Mouse (Mus musculus) liver, embryonic 15.5 days (tissue): Measurements from ENCODE around the gene Ttc7. TPM values are rescaled to one million over a fixed set of nuclear protein-coding genes. Genes with fewer than 3 reads are reported as not detected.

Experiments
- ATAC-seq: fragments of 200-750 bp; cut with Nextera tagmentation; 2 replicates; pipeline ENCODE4 v1.8.0; 2017; ENCODE audit warnings: moderate number of reproducible peaks, mild to moderate bottlenecking, moderate library complexity; ENCODE audit not compliant: insufficient read depth
- H3K27ac ChIP-seq: fragments of 300-500 bp; sonication (generic); replicated peaks from 2 replicates; pipeline ENCODE4 v1.5.1; 2015; ENCODE audit warnings: mild to moderate bottlenecking, inconsistent platforms
- H3K27me3 ChIP-seq: fragments of 300-500 bp; sonication (generic); 2 replicates; pipeline ENCODE4 v1.6.1; 2015; ENCODE audit warnings: mild to moderate bottlenecking, inconsistent platforms
- H3K36me3 ChIP-seq: fragments of 300-500 bp; sonication (generic); replicated peaks from 2 replicates; pipeline ENCODE4 v1.6.1; 2015; ENCODE audit warnings: moderate library complexity, mild to moderate bottlenecking, inconsistent platforms
- H3K4me1 ChIP-seq: fragments of 300-500 bp; sonication (generic); replicated peaks from 2 replicates; pipeline ENCODE4 v1.6.1; 2015; ENCODE audit warnings: inconsistent platforms
- H3K4me2 ChIP-seq: fragments of 300-500 bp; sonication (generic); 2 replicates; pipeline ENCODE4 v1.6.1; 2015; ENCODE audit warnings: moderate library complexity, mild to moderate bottlenecking, inconsistent platforms
- H3K4me3 ChIP-seq: fragments of 300-500 bp; sonication (generic); replicated peaks from 2 replicates; pipeline ENCODE4 v1.5.1; 2015; ENCODE audit warnings: mild to moderate bottlenecking, inconsistent platforms
- H3K9ac ChIP-seq: fragments of 300-500 bp; sonication (generic); 2 replicates; pipeline ENCODE4 v1.6.1; 2015; ENCODE audit warnings: moderate library complexity, mild to moderate bottlenecking, inconsistent platforms
- H3K9me3 ChIP-seq: fragments of 300-500 bp; sonication (generic); replicated peaks from 2 replicates; pipeline ENCODE4 v1.6.1; 2016; ENCODE audit warnings: inconsistent platforms
- WGBS: fragments of 180-500 bp; shearing (Covaris S2); methylation state at CpG from one replicate; pipeline ENCODE4 v1.1.7; 2015; ENCODE audit warnings: mixed read lengths; ENCODE audit not compliant: insufficient replicate concordance; 5-methylcytosine and 5-hydroxymethylcytosine counted together
- polyA plus RNA-seq: library from polyadenylated mRNA; unstranded; fragments of >200 nt; fragmentation: Nextera tagmentation; extraction: Ambion mirVana; gene quantifications from 2 replicates; pipeline ENCODE4 v1.2.1, GENCODE M21; 2015

The Ttc7 gene
- 10.8 and 11.3 TPM in 2 replicates for polyA plus RNA-seq

DNA sequence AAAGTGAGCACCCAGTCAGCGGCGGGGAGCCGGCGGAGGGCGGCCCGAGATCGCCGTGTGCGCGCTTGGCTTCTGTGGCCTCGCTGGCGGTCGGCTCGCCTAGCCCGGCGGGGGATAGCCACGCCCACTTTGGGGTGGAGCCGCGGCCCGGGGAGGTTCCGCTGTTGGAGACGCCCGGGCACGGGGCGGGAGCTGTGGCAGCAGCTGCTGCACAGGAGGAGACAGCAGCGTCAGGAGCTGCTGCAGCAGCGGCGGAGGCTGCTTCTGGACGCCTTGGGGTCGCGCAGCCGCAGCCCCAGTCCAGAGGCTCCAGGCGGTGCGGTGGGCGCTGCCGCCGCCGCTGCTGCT lies at the start of gene Ttc7:
Ttc7 (plus strand) TSS at position 181 of the 348 bp plus-strand sequence.
- no peaks in the 10 kb centered on the region for H3K9me3 ChIP-seq
- WGBS: under 1% methylated on average over 30 of the region's 38 CpGs
- peak within 1 kb of the TSS; percentile 87 for H3K9ac ChIP-seq
- H3K4me2 ChIP-seq: peak within 1 kb of the TSS; percentile 100
- ATAC-seq: peak; percentile 90
- H3K4me1 ChIP-seq: peaks cover 59% of the 10 kb centered on the region
- peak within 1 kb of the TSS; percentile 93 for H3K27ac ChIP-seq
- no peaks in the 10 kb centered on the region for H3K36me3 ChIP-seq
- peak within 1 kb of the TSS; percentile 78 for H3K4me3 ChIP-seq
- H3K27me3 ChIP-seq: no peaks in the 10 kb centered on the region

DNA sequence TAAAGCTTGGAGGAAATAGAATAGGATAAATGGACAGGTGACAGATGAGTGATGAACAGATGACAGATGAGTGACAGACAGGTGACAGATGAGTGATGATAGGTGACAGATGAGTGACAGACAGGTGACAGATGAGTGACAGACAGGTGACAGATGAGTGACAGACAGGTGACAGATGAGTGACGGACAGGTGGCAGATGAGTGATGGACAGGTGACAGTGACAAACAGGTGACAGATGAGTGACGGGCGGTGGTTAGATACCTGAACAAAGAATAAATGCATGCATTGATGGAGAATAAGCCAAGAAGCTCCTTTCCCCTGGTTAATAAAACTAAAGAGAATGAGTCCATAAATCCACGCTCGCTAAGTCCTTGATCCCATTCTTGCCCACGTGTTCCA lies 47.7 kb upstream of the Ttc7 start:
- no peak overlapping the region for H3K4me2 ChIP-seq

DNA sequence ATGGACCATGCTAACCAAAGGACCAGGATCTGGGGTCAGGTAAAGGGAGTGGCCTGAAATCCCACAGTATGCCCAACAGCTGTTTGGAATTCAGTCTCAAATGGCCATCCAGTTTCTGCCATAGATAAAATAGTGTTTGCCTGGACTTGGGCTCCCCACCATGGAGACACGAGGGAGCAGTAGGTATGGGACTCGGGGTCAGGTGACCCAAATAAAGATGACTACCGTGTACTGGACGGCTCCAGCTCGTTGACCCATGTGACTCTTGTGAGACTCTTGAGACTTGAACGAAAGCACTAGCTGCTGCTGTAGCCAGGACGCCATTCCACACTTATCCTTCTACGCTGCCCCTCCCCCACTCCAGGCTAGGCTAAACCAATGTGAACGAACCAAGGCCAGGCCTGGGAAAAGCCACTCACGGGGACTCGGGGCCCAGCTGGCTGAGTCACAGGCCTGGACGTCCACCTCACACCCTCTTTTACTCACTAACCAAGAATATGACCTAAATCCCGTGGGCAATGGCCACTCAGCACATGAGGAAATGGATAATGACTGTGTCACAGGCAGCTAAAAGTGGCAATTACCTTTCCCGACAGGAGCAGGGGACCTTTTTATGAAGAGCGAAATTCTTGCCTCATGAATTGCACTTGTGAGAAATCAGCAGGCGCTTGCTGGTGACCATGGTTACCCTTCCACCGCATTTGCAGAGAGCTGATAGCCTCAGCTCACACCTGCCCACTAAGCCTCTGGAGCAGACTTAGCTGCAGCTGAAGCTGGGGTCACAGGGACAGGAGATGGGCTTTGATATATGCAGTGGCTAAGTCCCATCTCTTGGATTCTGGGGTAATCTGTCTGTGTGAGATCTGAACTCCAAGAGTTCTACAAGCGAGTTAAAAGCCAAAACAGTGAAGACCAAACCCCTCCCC lies 45.7 kb upstream of the Ttc7 start:
- H3K4me3 ChIP-seq: no peak overlapping the region
- no peak overlapping the region for H3K9ac ChIP-seq
- no peaks in the 10 kb centered on the region for H3K36me3 ChIP-seq
- no peaks in the 10 kb centered on the region for H3K27me3 ChIP-seq
- WGBS: 57% methylated on average over 18 of the region's 18 CpGs
- no peaks in the 10 kb centered on the region for H3K9me3 ChIP-seq
- ATAC-seq: no peak
- H3K4me2 ChIP-seq: no peak overlapping the region
- no peaks in the 10 kb centered on the region for H3K4me1 ChIP-seq
- H3K27ac ChIP-seq: no peak overlapping the region

More for the DNA sequence above, 47.7 kb upstream of the Ttc7 start:
- Histone ChIP-seq H3K4me3 (no peak overlapping the region), H3K9ac (no peak overlapping the region), H3K27me3 (no peaks in the 10 kb centered on the region), H3K27ac (no peak overlapping the region), H3K4me1 (no peaks in the 10 kb centered on the region), H3K9me3 (no peaks in the 10 kb centered on the region), H3K36me3 (no peaks in the 10 kb centered on the region)
- 71% methylated on average over 6 of the region's 6 CpGs for WGBS
- no peak for ATAC-seq

DNA sequence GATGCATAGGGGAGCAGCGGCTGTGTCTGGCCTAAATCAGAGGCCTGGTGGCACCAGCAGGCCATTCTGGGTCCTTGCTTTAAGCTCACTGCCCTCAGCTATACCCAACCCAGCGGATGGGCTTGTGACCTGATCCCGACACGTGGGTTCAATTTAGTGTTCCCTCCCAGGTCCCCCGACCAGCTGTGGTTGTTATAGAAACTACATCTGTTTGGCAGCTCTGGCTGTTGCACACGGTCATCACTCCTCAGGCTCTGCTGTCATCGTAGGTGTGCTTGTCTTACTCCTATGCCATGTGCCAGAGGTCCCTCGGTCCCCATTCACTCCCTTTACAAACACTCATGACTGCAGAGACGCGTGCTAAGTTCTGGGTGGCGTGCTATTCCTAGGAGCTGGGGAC lies 44.9 kb upstream of the Ttc7 start:
- no peaks in the 10 kb centered on the region for H3K9me3 ChIP-seq
- H3K4me1 ChIP-seq: no peaks in the 10 kb centered on the region
- ATAC-seq: no peak
- H3K27ac ChIP-seq: no peak overlapping the region
- no peaks in the 10 kb centered on the region for H3K27me3 ChIP-seq
- H3K36me3 ChIP-seq: no peaks in the 10 kb centered on the region
- 69% methylated on average over 11 of the region's 11 CpGs for WGBS
- H3K4me2 ChIP-seq: no peak overlapping the region
- H3K4me3 ChIP-seq: no peak overlapping the region
- no peak overlapping the region for H3K9ac ChIP-seq

DNA sequence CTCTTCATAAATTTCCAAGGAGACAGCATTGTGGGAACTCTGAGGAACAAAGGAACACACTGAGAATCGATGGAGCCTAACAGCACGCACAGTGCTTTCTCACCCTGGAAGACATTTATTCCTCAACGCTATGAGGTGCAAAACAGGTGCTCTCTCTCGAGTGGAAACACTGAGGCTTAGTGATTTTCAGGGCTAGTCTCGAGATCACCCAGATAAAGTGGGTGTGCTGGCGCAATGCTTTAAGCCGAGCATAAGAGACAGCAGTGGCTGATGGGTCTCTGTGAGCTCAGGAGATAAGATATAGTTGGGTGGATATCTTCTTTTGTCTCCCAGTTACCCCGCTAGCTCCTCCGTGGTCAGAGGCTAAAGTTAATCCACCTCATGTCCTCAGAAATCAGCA lies 36.6 kb upstream of the Ttc7 start:
- no peaks in the 10 kb centered on the region for H3K36me3 ChIP-seq
- ATAC-seq: no peak
- H3K9ac ChIP-seq: no peak overlapping the region
- no peaks in the 10 kb centered on the region for H3K27me3 ChIP-seq
- 34% methylated on average over 9 of the region's 9 CpGs for WGBS
- H3K27ac ChIP-seq: no peak overlapping the region
- H3K4me2 ChIP-seq: no peak overlapping the region
- peaks cover 12% of the 10 kb centered on the region for H3K4me1 ChIP-seq
- H3K9me3 ChIP-seq: no peaks in the 10 kb centered on the region
- H3K4me3 ChIP-seq: no peak overlapping the region

DNA sequence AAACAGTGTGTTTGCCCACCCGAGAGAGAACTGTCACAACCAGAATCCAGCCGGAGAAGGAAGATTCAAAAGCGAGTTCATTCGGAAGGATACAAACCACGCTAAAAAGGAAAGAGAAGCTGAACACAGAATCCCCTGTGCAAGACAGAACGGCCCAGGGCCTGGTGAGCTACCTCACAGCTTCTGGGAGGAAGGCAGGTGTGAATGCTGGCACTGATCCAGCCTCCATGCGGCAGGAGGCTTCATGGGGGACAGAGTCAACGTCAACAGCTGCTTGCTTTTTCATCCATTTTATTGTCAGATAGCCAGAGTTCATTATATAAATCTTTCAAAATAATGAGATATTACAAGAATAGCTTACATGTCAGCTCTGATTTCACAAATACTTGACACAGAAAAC lies 28.3 kb upstream of the Ttc7 start:
- 71% methylated on average over 8 of the region's 8 CpGs for WGBS
- Histone ChIP-seq H3K9me3 (no peaks in the 10 kb centered on the region), H3K27me3 (no peaks in the 10 kb centered on the region), H3K9ac (no peak overlapping the region), H3K4me1 (no peaks in the 10 kb centered on the region), H3K4me2 (no peak overlapping the region), H3K4me3 (no peak overlapping the region), H3K27ac (no peak overlapping the region), H3K36me3 (peaks cover 40% of the 10 kb centered on the region)
- ATAC-seq: no peak

DNA sequence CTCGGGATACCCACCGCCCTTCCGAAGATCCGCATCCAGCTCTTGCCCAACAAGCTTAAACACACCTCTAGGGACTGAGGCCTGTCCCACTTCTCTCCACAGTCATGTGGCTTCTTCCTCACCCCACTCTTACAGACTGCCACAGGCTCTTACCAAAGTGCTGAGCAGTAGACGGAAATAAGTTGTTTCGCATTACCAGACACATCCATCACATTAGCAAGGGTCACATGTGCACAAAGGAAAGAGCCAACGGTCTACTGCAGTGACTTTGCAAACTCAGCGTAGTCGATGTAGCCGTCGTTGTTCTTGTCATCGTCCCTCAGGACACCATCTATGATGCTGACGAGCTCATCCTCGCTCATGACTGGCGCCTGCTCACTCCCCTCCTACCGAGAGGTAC lies 27.0 kb upstream of the Ttc7 start:
- H3K4me3 ChIP-seq: no peak overlapping the region
- H3K27me3 ChIP-seq: no peaks in the 10 kb centered on the region
- peak; percentile 49 for ATAC-seq
- no peak overlapping the region for H3K4me2 ChIP-seq
- H3K27ac ChIP-seq: no peak overlapping the region
- 72% methylated on average over 16 of the region's 16 CpGs for WGBS
- no peaks in the 10 kb centered on the region for H3K9me3 ChIP-seq
- peaks cover 51% of the 10 kb centered on the region for H3K36me3 ChIP-seq
- H3K4me1 ChIP-seq: no peaks in the 10 kb centered on the region
- no peak overlapping the region for H3K9ac ChIP-seq

DNA sequence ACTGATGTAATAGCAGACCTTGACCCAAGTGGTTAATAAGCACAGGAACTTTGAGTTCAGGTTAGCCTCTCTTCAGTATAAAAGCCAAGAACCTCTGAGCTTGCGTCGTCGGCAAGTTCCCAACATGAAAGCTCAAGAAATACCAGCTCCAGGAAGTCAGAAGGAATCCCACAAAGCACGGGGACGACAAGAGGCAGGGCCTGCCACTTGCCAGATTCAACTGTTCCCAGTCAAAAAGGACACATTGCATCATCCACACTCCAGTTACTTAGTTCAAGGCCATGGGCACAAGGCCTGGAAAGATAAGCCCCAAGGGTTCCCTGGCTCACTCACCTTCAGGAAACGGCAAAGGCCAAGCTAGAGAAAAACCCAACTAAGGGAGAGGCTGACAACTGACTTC lies 19.3 kb upstream of the Ttc7 start:
- no peak for ATAC-seq
- WGBS: 45% methylated on average over 6 of the region's 6 CpGs
- Histone ChIP-seq H3K27ac (peak overlapping the region; percentile 26; the same call in 1 of the 2 replicates), H3K9me3 (no peaks in the 10 kb centered on the region), H3K9ac (no peak overlapping the region), H3K36me3 (peaks cover 31% of the 10 kb centered on the region), H3K27me3 (no peaks in the 10 kb centered on the region), H3K4me3 (no peak overlapping the region), H3K4me1 (peaks cover 40% of the 10 kb centered on the region), H3K4me2 (peak overlapping the region; percentile 96; the same call in 1 of the 2 replicates)

DNA sequence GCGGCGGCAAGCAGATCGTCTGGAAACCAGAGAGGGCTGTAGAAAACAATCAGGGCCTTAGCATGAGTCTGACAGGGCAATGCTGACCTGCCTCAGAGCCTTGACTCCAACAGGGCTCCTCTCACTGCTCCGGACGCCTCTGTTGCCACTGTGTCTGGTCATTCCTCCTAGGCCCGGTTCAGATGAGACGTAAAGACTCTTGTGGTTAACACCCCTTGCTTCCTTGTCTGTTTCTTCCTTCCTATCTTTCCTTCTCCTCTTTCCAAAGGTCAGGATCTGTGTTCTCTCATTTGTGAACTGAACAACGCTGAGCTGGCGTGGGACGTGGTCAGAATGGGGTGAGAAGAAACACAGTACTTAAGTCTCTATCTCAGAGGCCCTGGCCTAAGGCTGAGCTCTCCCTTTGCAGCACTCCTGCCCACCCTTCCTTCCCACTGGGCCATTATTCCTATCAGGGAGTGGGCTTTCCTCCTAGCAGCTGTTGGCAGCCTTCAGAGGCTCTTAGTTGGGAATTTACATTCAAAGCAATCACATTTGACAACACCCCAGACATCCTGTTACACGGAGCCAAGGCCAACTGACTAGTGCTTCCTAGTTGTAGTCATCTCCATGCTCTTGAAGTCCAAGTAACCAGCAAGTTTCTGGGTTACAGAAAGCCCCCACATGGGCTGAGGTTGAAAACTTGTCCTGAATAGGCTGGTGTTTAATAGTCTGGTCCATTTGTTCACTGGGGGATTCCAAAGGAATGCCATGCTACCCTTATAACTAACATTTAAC lies 18.4 kb upstream of the Ttc7 start:
- Histone ChIP-seq H3K36me3 (peaks cover 30% of the 10 kb centered on the region), H3K27ac (peak overlapping the region; percentile 68), H3K4me2 (peak overlapping the region; percentile 96), H3K9me3 (no peaks in the 10 kb centered on the region), H3K4me1 (peaks cover 40% of the 10 kb centered on the region), H3K4me3 (peak overlapping the region; percentile 73), H3K27me3 (no peaks in the 10 kb centered on the region), H3K9ac (peak overlapping the region; percentile 81; the same call in 1 of the 2 replicates)
- ATAC-seq: no peak
- WGBS: 64% methylated on average over 11 of the region's 11 CpGs

DNA sequence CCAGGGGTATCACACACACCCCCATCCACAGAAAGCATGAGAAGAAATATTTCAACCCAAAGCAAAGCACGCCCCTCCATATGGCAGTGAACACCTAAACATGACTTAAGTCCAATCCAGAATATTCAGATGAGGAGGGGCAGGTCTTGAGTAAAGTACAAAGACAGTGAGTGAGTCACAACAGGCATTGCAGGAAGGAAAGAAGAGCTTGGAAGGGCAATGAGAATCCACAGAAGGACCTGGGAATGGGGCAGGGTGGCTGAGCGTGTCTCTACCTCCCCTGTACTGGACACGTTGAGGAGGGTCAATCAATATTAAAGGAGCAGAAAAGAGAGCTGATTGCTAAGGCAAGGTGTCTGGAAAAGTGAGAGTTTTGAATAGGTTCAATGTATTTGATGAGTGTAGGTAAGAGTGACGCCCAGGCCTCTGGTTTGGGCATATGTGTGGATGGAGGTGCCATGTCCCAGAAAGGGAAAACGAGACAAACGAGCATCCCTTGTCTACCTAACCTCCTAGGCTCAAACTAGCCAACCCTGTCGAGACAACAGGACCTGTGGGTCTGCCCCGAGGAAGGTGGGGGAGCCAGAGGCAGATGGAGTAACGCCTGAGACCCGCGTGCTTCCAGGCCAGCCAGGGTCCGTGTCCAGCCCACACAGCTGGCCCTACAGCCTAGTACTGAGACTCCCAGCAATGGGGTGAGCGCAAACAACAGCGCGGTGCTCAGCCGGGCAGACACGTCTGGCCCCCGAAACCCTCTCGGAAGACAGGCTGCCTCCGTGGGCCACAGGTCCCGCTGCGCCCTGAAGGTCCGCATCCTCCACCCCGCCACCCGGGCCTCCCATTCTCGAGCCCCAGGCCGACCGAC lies 17.5 kb upstream of the Ttc7 start:
- Histone ChIP-seq H3K27ac (peak overlapping the region; percentile 68), H3K9ac (peak overlapping the region; percentile 81), H3K4me1 (peaks cover 40% of the 10 kb centered on the region), H3K36me3 (peaks cover 21% of the 10 kb centered on the region), H3K4me2 (peak overlapping the region; percentile 96), H3K9me3 (no peaks in the 10 kb centered on the region), H3K4me3 (peak overlapping the region; percentile 73), H3K27me3 (no peaks in the 10 kb centered on the region)
- peak; percentile 47 for ATAC-seq
- 6% methylated on average over 28 of the region's 28 CpGs for WGBS
